Comparison of ENCODE assay signal across 26 mouse cellular contexts in genomic region chr16:34167042-34167441, GRCm38 (mm10).
DNase-seq lines count a peak whose midpoint lies in the region; ATAC-seq and TF ChIP-seq lines count a peak whose summit lies in the region.
"Had no signal": no experiment of that assay in that cellular context is flagged by ENCODE, and none has a peak within 500 bp of the region (broad histone marks: within the 10 kb centered on the region; RNA-seq: fewer than 3 reads in every experiment).

No protein-coding gene starts in this region.

- peaks cover 9% of the 10 kb centered on the region for H3K4me1 ChIP-seq in forebrain, embryonic 12.5 days
- no peaks in the 10 kb centered on the region for H3K4me1 ChIP-seq in forebrain, embryonic 11.5 days (replicated peaks; ENCODE audit: control insufficient read depth, insufficient read depth, low read length)
- 0 out of 2 replicates have a peak, but pooled peaks cover 8% of the 10 kb centered on the region for H3K4me1 ChIP-seq in hindbrain, embryonic 15.5 days (replicated peaks)
- H3K4me1 ChIP-seq in hindbrain, embryonic 10.5 days (replicated peaks), result no peaks in the 10 kb centered on the region
- peaks cover 9% of the 10 kb centered on the region; the same call in 1 of the 2 replicates for H3K4me1 ChIP-seq in midbrain, embryonic 15.5 days
- no peaks in the 10 kb centered on the region for H3K4me1 ChIP-seq in lung, adult 2 months (ENCODE audit: control insufficient read depth, insufficient read depth, low read length)
- H3K4me1 ChIP-seq: kidney, embryonic 15.5 days; limb, embryonic 10.5 days; limb, embryonic 15.5 days had no signal

- no peak for DNase-seq in forebrain, embryonic 11.5 days (ENCODE audit: low spot score)
- DNase-seq in hindbrain, embryonic 10.5 days (ENCODE audit: low spot score), result no peak
- DNase-seq in brain, embryonic 14.5 days (ENCODE audit: low read depth), result peak; percentile 69
- no peak for DNase-seq in lung, adult 2 months
- DNase-seq: adrenal gland, adult 8-10 months; cerebellum, adult 9-10 months; cerebellum, postnatal 36 days; gastrocnemius, adult 2 months; gastrocnemius, postnatal 36 days; heart, postnatal 14 days; kidney, adult 18-20 months; kidney, postnatal 25 days; liver, embryonic 13.5 days; lung, adult 18-20 months; lung, postnatal 10 days; right cerebral cortex, postnatal 25 days; thymus, postnatal 14 days had no signal

- no peak overlapping the region for H3K9ac ChIP-seq in forebrain, embryonic 12.5 days
- H3K9ac ChIP-seq in forebrain, embryonic 11.5 days (ENCODE audit: low read length), result no peak overlapping the region
- H3K9ac ChIP-seq in hindbrain, embryonic 15.5 days, result no peak overlapping the region
- H3K9ac ChIP-seq in midbrain, embryonic 15.5 days, result no peak overlapping the region
- H3K9ac ChIP-seq: kidney, embryonic 15.5 days; limb, embryonic 15.5 days; liver, embryonic 13.5 days had no signal

- no peak overlapping the region for H3K4me3 ChIP-seq in forebrain, embryonic 12.5 days (replicated peaks)
- H3K4me3 ChIP-seq in forebrain, embryonic 11.5 days (ENCODE audit: low read depth, low read length), result no peak overlapping the region
- no peak overlapping the region for H3K4me3 ChIP-seq in hindbrain, embryonic 15.5 days
- H3K4me3 ChIP-seq in hindbrain, embryonic 10.5 days, result no peak overlapping the region
- H3K4me3 ChIP-seq in midbrain, embryonic 15.5 days, result no peak overlapping the region
- no peak overlapping the region for H3K4me3 ChIP-seq in lung, adult 2 months (replicated peaks; ENCODE audit: extremely low read depth, low read depth, low read length)
- H3K4me3 ChIP-seq: gastrocnemius, adult 2 months; kidney, embryonic 15.5 days; limb, embryonic 10.5 days; limb, embryonic 15.5 days; liver, embryonic 13.5 days had no signal

- H3K27me3 ChIP-seq in forebrain, embryonic 12.5 days, result no peaks in the 10 kb centered on the region
- no peaks in the 10 kb centered on the region for H3K27me3 ChIP-seq in forebrain, embryonic 11.5 days (ENCODE audit: control insufficient read depth, insufficient read depth, low read length)
- no peaks in the 10 kb centered on the region for H3K27me3 ChIP-seq in hindbrain, embryonic 15.5 days
- H3K27me3 ChIP-seq in hindbrain, embryonic 10.5 days (ENCODE audit: insufficient read depth, poor library complexity, severe bottlenecking), result no peaks in the 10 kb centered on the region
- no peaks in the 10 kb centered on the region for H3K27me3 ChIP-seq in midbrain, embryonic 15.5 days (replicated peaks)
- H3K27me3 ChIP-seq: kidney, embryonic 15.5 days; limb, embryonic 15.5 days; liver, embryonic 13.5 days had no signal

- no peak for TF ChIP-seq CTCF in brain, embryonic 14.5 days (IDR thresholded peaks at IDR 0.05; ENCODE audit: borderline replicate concordance, extremely low read depth, insufficient read depth, insufficient read length)
- no peak for TF ChIP-seq CTCF in lung, adult 2 months (IDR thresholded peaks at IDR 0.05; ENCODE audit: insufficient read depth, low read length)

- no peak for ATAC-seq in forebrain, embryonic 12.5 days (ENCODE audit: low FRiP score)
- no peak for ATAC-seq in forebrain, embryonic 11.5 days (replicated peaks; ENCODE audit: low FRiP score)
- ATAC-seq in hindbrain, embryonic 15.5 days (ENCODE audit: low FRiP score, low read depth), result no peak
- ATAC-seq in midbrain, embryonic 15.5 days (replicated peaks), result peak; percentile 57; the same call in 1 of the 2 replicates
- ATAC-seq in megakaryocyte progenitor cell, adult 5-6 weeks (replicated peaks; ENCODE audit: poor library complexity), result no peak
- ATAC-seq: hindbrain, embryonic 16.5 days had no signal

- peaks cover 37% of the 10 kb centered on the region for H3K36me3 ChIP-seq in forebrain, embryonic 12.5 days (replicated peaks)
- no peaks in the 10 kb centered on the region; the same call in 1 of the 2 replicates for H3K36me3 ChIP-seq in forebrain, embryonic 11.5 days (ENCODE audit: control insufficient read depth, insufficient read depth, low read length)
- 0 out of 2 replicates have a peak, but pooled peaks cover 3% of the 10 kb centered on the region for H3K36me3 ChIP-seq in hindbrain, embryonic 15.5 days
- H3K36me3 ChIP-seq in hindbrain, embryonic 10.5 days, result peaks cover 46% of the 10 kb centered on the region
- H3K36me3 ChIP-seq in midbrain, embryonic 15.5 days (replicated peaks), result no peaks in the 10 kb centered on the region; the same call in 1 of the 2 replicates
- H3K36me3 ChIP-seq: liver, embryonic 13.5 days had no signal

- H3K9me3 ChIP-seq in forebrain, embryonic 12.5 days, result no peaks in the 10 kb centered on the region
- H3K9me3 ChIP-seq in forebrain, embryonic 11.5 days (ENCODE audit: control insufficient read depth, low read length), result no peaks in the 10 kb centered on the region
- no peaks in the 10 kb centered on the region for H3K9me3 ChIP-seq in hindbrain, embryonic 15.5 days
- H3K9me3 ChIP-seq in hindbrain, embryonic 10.5 days, result no peaks in the 10 kb centered on the region
- H3K9me3 ChIP-seq in midbrain, embryonic 15.5 days, result no peaks in the 10 kb centered on the region
- H3K9me3 ChIP-seq: kidney, embryonic 15.5 days; limb, embryonic 10.5 days; limb, embryonic 15.5 days; liver, embryonic 13.5 days had no signal

- 0 out of 2 replicates have a peak overlapping the region, but pooled peaks have one; percentile 57 for H3K27ac ChIP-seq in forebrain, embryonic 12.5 days
- no peak overlapping the region for H3K27ac ChIP-seq in forebrain, embryonic 11.5 days (ENCODE audit: low read depth, low read length)
- peak overlapping the region; percentile 40; the same call in 1 of the 2 replicates for H3K27ac ChIP-seq in hindbrain, embryonic 15.5 days (replicated peaks)
- H3K27ac ChIP-seq in hindbrain, embryonic 10.5 days, result no peak overlapping the region
- peak overlapping the region; percentile 56 for H3K27ac ChIP-seq in midbrain, embryonic 15.5 days
- H3K27ac ChIP-seq: gastrocnemius, adult 2 months; kidney, embryonic 15.5 days; limb, embryonic 10.5 days; limb, embryonic 15.5 days; liver, embryonic 13.5 days; macrophage had no signal

- TF ChIP-seq POLR2A in brain, embryonic 14.5 days (IDR thresholded peaks at IDR 0.05; ENCODE audit: borderline replicate concordance, extremely low read depth, insufficient read depth, insufficient read length, poor library complexity, severe bottlenecking), result no peak
- no peak for TF ChIP-seq POLR2A in lung, adult 2 months (IDR thresholded peaks at IDR 0.05; ENCODE audit: borderline replicate concordance, extremely low read depth, low read depth, low read length)

- no peak overlapping the region for H3K4me2 ChIP-seq in forebrain, embryonic 12.5 days
- H3K4me2 ChIP-seq in forebrain, embryonic 11.5 days (ENCODE audit: low read depth, low read length, severe bottlenecking), result no peak overlapping the region
- H3K4me2 ChIP-seq in hindbrain, embryonic 15.5 days, result no peak overlapping the region
- no peak overlapping the region for H3K4me2 ChIP-seq in midbrain, embryonic 15.5 days
- H3K4me2 ChIP-seq: kidney, embryonic 15.5 days; limb, embryonic 15.5 days; liver, embryonic 13.5 days had no signal

- WGBS in forebrain, embryonic 12.5 days, result 36% methylated on average over 5 of the region's 5 CpGs
- 59% methylated on average over 5 of the region's 5 CpGs for WGBS in forebrain, embryonic 11.5 days
- WGBS in hindbrain, embryonic 15.5 days, result 62% methylated on average over 5 of the region's 5 CpGs
- WGBS in hindbrain, embryonic 10.5 days, result 92% methylated on average over 5 of the region's 5 CpGs
- WGBS in midbrain, embryonic 15.5 days, result 50% methylated on average over 5 of the region's 5 CpGs
- WGBS in lung, adult 2 months, result 86% methylated on average over 5 of the region's 5 CpGs

Comparison
In these comparisons a context has a peak if more than half of its experiments do, and no peak if none do; other contexts are left out.
1. H3K27ac ChIP-seq: peak in forebrain, embryonic 12.5 days (single experiment), hindbrain, embryonic 15.5 days (single experiment) and midbrain, embryonic 15.5 days (single experiment); none in forebrain, embryonic 11.5 days (single experiment) and hindbrain, embryonic 10.5 days (single experiment).